Mouse (Mus musculus) bone marrow, adult 2 months (tissue): ENCODE data around the gene App.

ENCODE experiments used
- CTCF ChIP-seq: fragments of 200-500 bp; IDR thresholded peaks from 2 replicates; pipeline ENCODE4 v1.5.1; 2011; ENCODE audit warnings: low read length, control low read depth; ENCODE audit not compliant: control insufficient read depth, insufficient read depth
- POLR2A ChIP-seq: fragments of 200-500 bp; IDR thresholded peaks from 2 replicates; pipeline ENCODE4 v1.6.1; 2011; ENCODE audit warnings: low read depth, mild to moderate bottlenecking, control low read depth, low read length, borderline replicate concordance; ENCODE audit not compliant: control insufficient read depth

DNA sequence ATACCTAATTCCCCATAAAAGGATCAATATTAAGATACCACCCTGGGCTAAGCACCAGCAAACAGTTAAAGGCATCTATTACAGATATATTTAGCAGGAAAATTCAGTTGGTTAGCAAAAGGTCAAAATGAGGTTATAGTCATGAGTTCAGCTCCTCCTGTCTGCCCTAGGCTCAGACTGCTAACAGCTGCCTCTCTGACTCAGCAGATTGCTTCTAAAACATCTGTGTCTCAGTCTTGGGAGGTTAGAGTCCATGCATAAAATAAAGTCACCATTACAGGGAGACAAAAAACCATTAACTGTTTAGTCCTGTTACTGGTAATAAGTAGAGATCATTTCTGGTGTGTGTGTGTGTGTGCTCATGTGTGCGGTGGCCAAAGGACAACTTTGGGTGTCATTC is 58.8 kb downstream of the App start:
- no peak for TF ChIP-seq CTCF
- no peak for TF ChIP-seq POLR2A
